Mouse (Mus musculus): ENCODE measurements around the gene Nudt6.

Nudt6 gene

DNA sequence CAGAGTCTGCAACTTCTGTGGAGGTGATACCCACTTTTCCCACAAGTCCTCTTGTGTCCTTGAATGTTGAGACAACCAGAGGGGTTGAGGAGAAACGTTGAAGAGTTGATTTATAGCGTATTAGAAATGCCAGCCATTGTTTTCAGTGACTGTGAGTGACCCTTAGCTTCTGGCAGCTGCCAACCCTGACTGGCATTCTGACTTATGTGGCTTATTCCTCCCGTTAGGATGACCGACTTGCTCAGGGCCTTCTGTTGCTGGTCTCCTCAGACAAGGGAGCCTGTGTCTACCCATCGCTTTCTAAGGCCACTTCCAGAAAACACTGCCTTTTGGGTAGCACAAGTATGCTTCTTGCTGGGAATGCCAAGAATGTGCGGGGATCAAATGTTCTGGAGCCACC is 38.6 kb downstream of the Nudt6 start:
- peak; percentile 90 for DNase-seq

DNA sequence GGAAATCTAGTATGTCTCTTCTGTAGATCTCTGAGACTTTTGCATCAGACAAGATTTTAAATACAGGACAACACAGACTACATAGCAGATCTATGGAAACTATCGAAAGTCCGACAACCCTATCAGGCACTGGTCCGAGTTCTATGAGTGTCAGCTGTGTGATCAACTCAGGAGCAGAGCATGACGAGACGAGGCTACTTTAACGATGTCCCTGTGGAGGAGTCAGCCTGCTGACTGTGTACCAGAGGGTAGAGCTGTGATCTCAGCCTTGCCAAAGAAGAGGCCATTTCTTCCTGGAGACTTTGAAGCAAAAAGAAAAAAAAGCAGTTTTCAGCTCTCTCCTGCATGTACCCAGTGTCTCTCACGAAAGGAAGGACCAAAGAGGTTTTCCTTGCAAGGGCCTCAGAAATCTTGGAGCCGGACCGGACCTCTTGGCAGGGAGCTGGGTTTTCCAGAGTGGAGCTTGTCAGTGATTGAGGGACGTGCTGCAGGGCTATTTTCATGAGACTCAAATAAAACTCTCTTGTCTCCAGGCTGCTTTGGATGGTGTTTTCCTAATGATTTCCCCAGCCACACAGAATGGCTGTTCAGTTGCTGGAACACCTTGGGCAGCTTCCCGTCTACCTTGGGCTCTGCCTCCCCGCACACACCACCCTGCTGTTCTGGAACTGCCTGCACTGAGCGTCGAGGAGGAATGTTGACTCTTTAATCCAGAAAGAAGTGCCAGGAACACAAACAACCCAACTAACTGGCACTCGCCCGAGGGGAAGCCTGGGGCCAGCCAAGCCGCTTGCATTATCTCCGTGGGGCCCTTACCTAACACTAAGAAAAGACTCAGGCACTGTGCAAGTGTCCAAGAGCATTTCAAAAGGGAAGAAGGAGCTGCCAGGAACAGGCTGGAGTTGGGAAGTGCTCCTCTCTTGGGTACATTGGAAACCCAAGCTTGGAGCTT is 39.8 kb downstream of the Nudt6 start:
- DNase-seq: peak; percentile 98

DNA sequence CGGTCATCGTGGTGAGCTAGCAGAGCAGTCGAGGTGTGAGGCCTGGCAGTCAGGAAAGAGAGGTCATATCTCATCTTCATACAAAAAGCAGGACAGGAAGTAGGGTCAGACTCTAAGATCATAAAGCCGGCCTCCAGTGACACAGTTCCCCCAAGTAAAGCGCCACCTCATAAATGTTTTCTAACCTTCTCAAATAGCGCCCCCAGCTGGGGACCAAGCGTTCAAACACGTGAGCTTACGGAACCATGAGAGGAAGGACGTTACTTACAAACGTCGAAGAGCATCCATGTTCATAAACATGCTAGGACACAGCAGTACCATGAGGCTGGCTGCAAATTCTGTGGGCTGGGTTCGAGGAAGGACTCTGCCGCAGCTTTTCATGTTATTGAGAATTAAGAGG is 40.8 kb downstream of the Nudt6 start:
- peak; percentile 88 for DNase-seq

DNA sequence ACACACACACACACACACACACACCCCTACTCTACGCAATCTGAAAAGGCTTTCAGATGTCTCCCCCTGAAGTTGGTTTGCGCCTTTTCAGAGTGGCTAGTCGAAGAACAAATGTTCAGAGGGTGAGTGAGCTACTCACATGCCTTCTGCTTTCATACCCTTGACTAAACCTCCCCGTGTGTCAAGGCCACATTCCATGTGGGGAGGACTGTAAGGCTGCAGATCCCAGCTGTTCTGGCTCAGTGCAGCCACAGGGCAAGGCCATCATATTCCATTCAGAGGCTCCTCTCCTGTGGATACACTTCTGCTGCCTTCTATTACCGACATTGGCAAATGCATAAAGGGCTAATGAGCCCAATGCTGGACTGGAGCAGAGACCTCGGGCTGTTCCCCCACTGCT is 41.6 kb downstream of the Nudt6 start:
- peak; percentile 95 for DNase-seq

DNA sequence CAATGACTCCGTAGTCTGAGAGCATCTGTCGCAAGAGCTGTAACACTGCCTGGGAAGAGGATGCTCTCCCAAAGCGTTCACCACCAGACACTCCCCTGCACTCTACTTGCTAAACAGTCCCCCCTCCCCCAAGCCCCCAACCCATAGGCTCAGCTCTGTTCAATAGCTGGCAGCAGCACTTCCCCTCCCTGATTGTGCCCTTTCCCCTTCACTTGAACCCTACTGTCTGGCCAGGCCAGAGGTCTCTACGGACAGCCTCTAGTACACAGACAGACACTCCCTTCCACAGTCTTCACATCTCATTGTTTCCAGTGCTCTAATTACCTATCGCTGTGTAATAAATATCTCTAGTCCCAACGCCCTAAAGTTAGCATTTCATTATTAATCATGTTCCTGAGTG is 42.1 kb downstream of the Nudt6 start:
- peak; percentile 78 for DNase-seq

DNA sequence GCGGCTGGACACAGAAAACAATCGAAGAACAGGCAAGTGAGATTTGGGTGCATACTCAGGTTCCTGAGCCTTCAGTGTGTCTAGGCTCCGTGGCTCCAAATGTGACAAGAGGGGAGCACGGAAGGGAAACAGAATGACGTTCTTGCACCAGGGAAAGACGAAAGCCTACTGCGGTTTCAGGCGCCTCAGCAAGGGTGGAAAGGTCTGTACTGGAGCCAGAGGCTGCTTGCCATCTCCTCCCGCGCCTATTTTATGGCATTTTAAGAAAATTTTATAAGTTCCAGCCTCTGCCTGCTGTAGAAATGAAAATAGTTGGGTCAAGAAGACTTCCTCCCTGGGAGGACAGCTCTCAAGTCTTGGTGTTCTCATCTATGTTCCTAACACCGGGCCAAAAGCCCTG is 46.3 kb downstream of the Nudt6 start:
- no peak for DNase-seq

DNA sequence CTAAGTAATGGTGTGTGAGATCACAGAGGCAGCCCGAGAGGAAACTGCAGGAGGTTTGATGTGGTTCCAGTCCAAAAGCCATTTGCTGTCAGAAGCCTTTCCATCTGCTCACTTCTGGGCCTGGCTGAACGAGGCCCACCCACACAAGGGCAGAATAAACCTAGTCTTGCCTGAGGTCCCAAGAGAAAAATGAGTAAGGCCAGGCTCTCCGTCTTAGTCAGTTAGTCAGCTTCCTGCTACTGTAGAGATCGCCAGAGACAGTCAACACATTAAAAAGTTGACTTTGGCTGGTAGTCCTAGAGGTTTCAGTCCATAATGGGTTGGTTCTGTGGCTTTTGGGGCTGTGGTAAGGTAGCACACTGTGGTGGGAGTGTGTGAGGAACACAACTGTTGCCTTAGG is 49.6 kb downstream of the Nudt6 start:
- DNase-seq: peak; percentile 96

DNA sequence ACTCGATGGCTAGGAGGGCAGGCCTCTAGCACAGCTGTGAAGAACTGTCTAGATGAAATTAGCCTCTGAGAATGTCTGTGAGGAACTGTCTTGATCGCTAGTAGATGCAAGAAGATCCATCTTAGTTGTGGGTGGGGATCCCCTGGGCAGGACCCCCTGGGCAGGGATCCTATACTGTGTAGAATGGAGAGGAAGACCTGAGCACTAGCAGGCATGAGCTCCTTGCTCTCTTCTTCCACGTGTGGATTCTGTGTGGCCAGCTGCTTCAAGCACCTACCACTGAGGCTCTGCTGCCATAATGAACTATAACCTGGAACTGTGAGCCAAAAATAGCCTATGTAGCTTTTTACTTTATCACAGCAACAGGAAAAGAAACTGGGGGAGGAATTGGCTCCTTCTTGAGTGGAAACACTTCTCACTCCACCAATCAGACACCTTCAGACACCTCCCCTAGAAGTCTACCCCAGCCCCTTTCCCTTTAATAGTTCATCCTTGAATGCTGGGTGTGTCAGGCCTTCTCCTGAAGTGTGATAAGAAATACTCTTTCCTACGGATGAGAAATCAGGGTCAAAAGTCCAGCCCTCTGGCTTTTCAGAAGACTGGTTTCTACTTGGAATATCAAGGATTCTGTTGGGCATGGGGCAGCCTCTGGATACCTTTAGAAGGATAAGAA is 53.5 kb downstream of the Nudt6 start:
- peak; percentile 85 for DNase-seq

DNA sequence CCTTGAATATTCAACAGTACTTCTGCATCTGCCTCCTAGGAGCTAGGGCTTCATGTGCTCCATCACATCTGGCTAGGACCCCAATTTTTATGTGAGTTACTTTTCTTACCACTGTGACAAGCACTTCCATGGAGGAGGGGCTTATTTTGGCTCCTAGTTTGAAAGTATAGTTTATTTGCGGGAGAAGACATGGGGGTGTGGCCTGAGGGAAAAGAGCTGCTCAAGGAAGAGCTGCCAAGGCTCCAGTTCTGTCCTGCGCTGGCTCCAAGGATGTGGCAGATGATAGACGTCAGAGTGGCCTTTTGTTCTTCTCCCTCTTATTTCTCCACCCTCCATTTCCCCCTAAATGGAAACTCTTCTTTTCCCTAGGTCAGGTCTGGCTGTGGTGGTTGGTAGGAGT is 54.0 kb downstream of the Nudt6 start:
- peak; percentile 89 for DNase-seq

DNA sequence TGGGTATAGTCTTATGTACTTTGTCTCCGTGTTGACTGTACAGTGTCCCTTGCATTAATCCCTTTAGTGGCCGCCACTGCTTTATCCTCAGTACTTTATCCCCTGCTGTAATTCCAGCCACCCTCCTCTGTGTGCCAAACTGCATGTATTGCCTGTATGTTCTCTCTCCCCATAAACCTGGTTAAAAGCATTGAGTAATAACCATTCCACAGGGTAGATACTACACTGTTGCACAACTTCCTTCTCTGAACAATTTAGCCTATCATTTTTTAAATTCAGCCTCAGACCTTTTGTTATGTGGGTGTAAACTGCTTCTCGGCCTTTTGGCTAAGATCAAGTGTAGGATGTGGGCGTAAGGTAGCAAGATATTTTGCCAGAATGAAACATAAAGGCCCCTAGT is 54.9 kb downstream of the Nudt6 start:
- DNase-seq: no peak

DNA sequence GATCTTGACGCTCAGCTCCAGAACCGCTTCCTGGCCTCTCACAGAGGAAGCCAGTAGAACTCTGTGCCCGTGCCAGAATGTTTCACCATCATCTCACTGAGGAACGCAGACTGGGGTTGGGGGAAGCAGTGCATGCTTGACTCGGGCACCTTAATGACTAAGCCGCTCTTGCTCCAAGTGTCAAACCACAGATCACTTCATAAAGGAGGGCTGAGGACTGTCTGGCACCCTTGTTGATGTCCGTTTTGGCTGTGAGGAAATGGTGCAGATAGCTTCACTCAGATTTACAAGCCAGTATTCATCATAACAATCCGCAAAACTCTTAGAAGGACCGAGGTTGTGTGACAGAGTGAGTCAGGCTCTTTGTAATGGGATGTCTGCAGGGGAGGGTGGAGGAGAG is 59.3 kb downstream of the Nudt6 start:
- DNase-seq: peak; percentile 94

Measured in heart, adult 11 months (tissue).